Mouse (Mus musculus): ENCODE data around the gene Slc36a2. TPM values are rescaled to one million over a fixed set of nuclear protein-coding genes. Genes with fewer than 3 reads are reported as not detected.

The Slc36a2 gene
- polyA plus RNA-seq, 1 experiment from 2014 or later, result 0.99 TPM

GRCm38 (mm10) chr11:55146855-55147254 lies 38.0 kb downstream of the Slc36a2 start:
- Histone ChIP-seq H3K9ac (no peak overlapping the region), H3K4me1 (replicated peaks; ENCODE audit: control insufficient read depth, insufficient read depth, low read length) (no peaks in the 10 kb centered on the region), H3K4me3 (replicated peaks; ENCODE audit: low read length) (no peak overlapping the region), H3K4me2 (replicated peaks) (no peak overlapping the region), H3K27ac (no peak overlapping the region), H3K27me3 (ENCODE audit: control insufficient read depth, insufficient read depth, low read length) (no peaks in the 10 kb centered on the region), H3K36me3 (replicated peaks; ENCODE audit: control insufficient read depth, insufficient read depth) (no peaks in the 10 kb centered on the region), H3K9me3 (ENCODE audit: control insufficient read depth, low read length) (no peaks in the 10 kb centered on the region)
- ATAC-seq (ENCODE audit: low FRiP score) (no peak), DNase-seq (ENCODE audit: low spot score) (no peak)
- 59% methylated on average over 1 of the region's 1 CpGs for WGBS

GRCm38 (mm10) chr11:55144011-55144410 lies 40.9 kb downstream of the Slc36a2 start:
- H3K9ac ChIP-seq, result no peak overlapping the region
- H3K27ac ChIP-seq, result no peak overlapping the region
- no peaks in the 10 kb centered on the region for H3K4me1 ChIP-seq (replicated peaks; ENCODE audit: control insufficient read depth, insufficient read depth, low read length)
- DNase-seq (ENCODE audit: low spot score) (no peak), ATAC-seq (ENCODE audit: low FRiP score) (no peak)
- no peak overlapping the region for H3K4me2 ChIP-seq (replicated peaks)
- WGBS, result 78% methylated on average over 5 of the region's 5 CpGs
- H3K36me3 ChIP-seq (replicated peaks; ENCODE audit: control insufficient read depth, insufficient read depth), result no peaks in the 10 kb centered on the region
- no peaks in the 10 kb centered on the region for H3K9me3 ChIP-seq (ENCODE audit: control insufficient read depth, low read length)
- H3K4me3 ChIP-seq (replicated peaks; ENCODE audit: low read length), result no peak overlapping the region
- no peaks in the 10 kb centered on the region for H3K27me3 ChIP-seq (ENCODE audit: control insufficient read depth, insufficient read depth, low read length)

- WGBS, result 89% methylated on average over 4 of the region's 4 CpGs
- no peak for DNase-seq (ENCODE audit: low spot score)
- no peaks in the 10 kb centered on the region for H3K9me3 ChIP-seq (ENCODE audit: control insufficient read depth, low read length)
- ATAC-seq (ENCODE audit: low FRiP score), result no peak
- H3K4me3 ChIP-seq (replicated peaks; ENCODE audit: low read length), result no peak overlapping the region
- no peak overlapping the region for H3K9ac ChIP-seq
- H3K36me3 ChIP-seq (replicated peaks; ENCODE audit: control insufficient read depth, insufficient read depth), result no peaks in the 10 kb centered on the region
- no peak overlapping the region for H3K27ac ChIP-seq
- no peaks in the 10 kb centered on the region for H3K27me3 ChIP-seq (ENCODE audit: control insufficient read depth, insufficient read depth, low read length)
- H3K4me1 ChIP-seq (replicated peaks; ENCODE audit: control insufficient read depth, insufficient read depth, low read length), result no peaks in the 10 kb centered on the region
- no peak overlapping the region for H3K4me2 ChIP-seq (replicated peaks)
These were observed 43.4 kb downstream of the Slc36a2 start for GRCm38 (mm10) chr11:55141502-55141901.

- Histone ChIP-seq H3K4me3 (replicated peaks; ENCODE audit: low read length) (no peak overlapping the region), H3K27ac (no peak overlapping the region), H3K4me1 (replicated peaks; ENCODE audit: control insufficient read depth, insufficient read depth, low read length) (no peaks in the 10 kb centered on the region), H3K4me2 (replicated peaks) (no peak overlapping the region), H3K27me3 (ENCODE audit: control insufficient read depth, insufficient read depth, low read length) (no peaks in the 10 kb centered on the region), H3K36me3 (replicated peaks; ENCODE audit: control insufficient read depth, insufficient read depth) (no peaks in the 10 kb centered on the region), H3K9me3 (ENCODE audit: control insufficient read depth, low read length) (no peaks in the 10 kb centered on the region), H3K9ac (no peak overlapping the region)
- no peak for DNase-seq (ENCODE audit: low spot score)
- no peak for ATAC-seq (ENCODE audit: low FRiP score)
These were observed 47.2 kb downstream of the Slc36a2 start for GRCm38 (mm10) chr11:55137646-55138045.

- WGBS, result 82% methylated on average over 15 of the region's 15 CpGs
- H3K4me3 ChIP-seq (replicated peaks; ENCODE audit: low read length), result no peak overlapping the region
- H3K27ac ChIP-seq, result no peak overlapping the region
- H3K4me2 ChIP-seq (replicated peaks), result no peak overlapping the region
- no peaks in the 10 kb centered on the region for H3K27me3 ChIP-seq (ENCODE audit: control insufficient read depth, insufficient read depth, low read length)
- no peaks in the 10 kb centered on the region for H3K36me3 ChIP-seq (replicated peaks; ENCODE audit: control insufficient read depth, insufficient read depth)
- DNase-seq (ENCODE audit: low spot score) (no peak), ATAC-seq (ENCODE audit: low FRiP score) (no peak)
- H3K4me1 ChIP-seq (replicated peaks; ENCODE audit: control insufficient read depth, insufficient read depth, low read length), result no peaks in the 10 kb centered on the region
- H3K9ac ChIP-seq, result no peak overlapping the region
- H3K9me3 ChIP-seq (ENCODE audit: control insufficient read depth, low read length), result no peaks in the 10 kb centered on the region
These were observed 47.9 kb downstream of the Slc36a2 start for GRCm38 (mm10) chr11:55136770-55137547.

GRCm38 (mm10) chr11:55134871-55135270 lies 50.0 kb downstream of the Slc36a2 start:
- Histone ChIP-seq H3K36me3 (replicated peaks; ENCODE audit: control insufficient read depth, insufficient read depth) (no peaks in the 10 kb centered on the region), H3K9ac (no peak overlapping the region), H3K4me2 (replicated peaks) (no peak overlapping the region), H3K27ac (no peak overlapping the region), H3K4me3 (replicated peaks; ENCODE audit: low read length) (no peak overlapping the region), H3K27me3 (ENCODE audit: control insufficient read depth, insufficient read depth, low read length) (no peaks in the 10 kb centered on the region), H3K4me1 (replicated peaks; ENCODE audit: control insufficient read depth, insufficient read depth, low read length) (no peaks in the 10 kb centered on the region), H3K9me3 (ENCODE audit: control insufficient read depth, low read length) (no peaks in the 10 kb centered on the region)
- no peak for DNase-seq (ENCODE audit: low spot score)
- WGBS, result 87% methylated on average over 5 of the region's 5 CpGs
- ATAC-seq (ENCODE audit: low FRiP score), result no peak

GRCm38 (mm10) chr11:55134407-55134806 lies 50.5 kb downstream of the Slc36a2 start:
- Histone ChIP-seq H3K9ac (no peak overlapping the region), H3K36me3 (replicated peaks; ENCODE audit: control insufficient read depth, insufficient read depth) (no peaks in the 10 kb centered on the region), H3K27me3 (ENCODE audit: control insufficient read depth, insufficient read depth, low read length) (no peaks in the 10 kb centered on the region), H3K4me2 (replicated peaks) (no peak overlapping the region), H3K9me3 (ENCODE audit: control insufficient read depth, low read length) (no peaks in the 10 kb centered on the region), H3K27ac (no peak overlapping the region), H3K4me3 (replicated peaks; ENCODE audit: low read length) (no peak overlapping the region), H3K4me1 (replicated peaks; ENCODE audit: control insufficient read depth, insufficient read depth, low read length) (no peaks in the 10 kb centered on the region)
- 100% methylated on average over 1 of the region's 1 CpGs for WGBS
- ATAC-seq (ENCODE audit: low FRiP score) (no peak), DNase-seq (ENCODE audit: low spot score) (no peak)

GRCm38 (mm10) chr11:55133204-55133603 lies 51.7 kb downstream of the Slc36a2 start:
- DNase-seq (ENCODE audit: low spot score) (no peak), ATAC-seq (ENCODE audit: low FRiP score) (no peak)
- Histone ChIP-seq H3K4me1 (replicated peaks; ENCODE audit: control insufficient read depth, insufficient read depth, low read length) (no peaks in the 10 kb centered on the region), H3K9me3 (ENCODE audit: control insufficient read depth, low read length) (no peaks in the 10 kb centered on the region), H3K27me3 (ENCODE audit: control insufficient read depth, insufficient read depth, low read length) (no peaks in the 10 kb centered on the region), H3K36me3 (replicated peaks; ENCODE audit: control insufficient read depth, insufficient read depth) (no peaks in the 10 kb centered on the region), H3K9ac (no peak overlapping the region), H3K4me2 (replicated peaks) (no peak overlapping the region), H3K27ac (no peak overlapping the region), H3K4me3 (replicated peaks; ENCODE audit: low read length) (no peak overlapping the region)
- 96% methylated on average over 1 of the region's 1 CpGs for WGBS

GRCm38 (mm10) chr11:55131946-55132345 lies 52.9 kb downstream of the Slc36a2 start:
- Histone ChIP-seq H3K4me3 (replicated peaks; ENCODE audit: low read length) (no peak overlapping the region), H3K9me3 (ENCODE audit: control insufficient read depth, low read length) (no peaks in the 10 kb centered on the region), H3K27ac (no peak overlapping the region), H3K9ac (no peak overlapping the region), H3K27me3 (ENCODE audit: control insufficient read depth, insufficient read depth, low read length) (no peaks in the 10 kb centered on the region), H3K4me1 (replicated peaks; ENCODE audit: control insufficient read depth, insufficient read depth, low read length) (no peaks in the 10 kb centered on the region), H3K36me3 (replicated peaks; ENCODE audit: control insufficient read depth, insufficient read depth) (no peaks in the 10 kb centered on the region), H3K4me2 (replicated peaks) (no peak overlapping the region)
- ATAC-seq (ENCODE audit: low FRiP score), result no peak
- DNase-seq (ENCODE audit: low spot score), result no peak
- WGBS, result 89% methylated on average over 1 of the region's 1 CpGs

Measured in hindbrain, embryonic 14.5 days (tissue).